Mouse (Mus musculus) E14TG2a.4 (cell line): ENCODE data around the gene Col17a1.
A peak's percentile ranks its signal among the peaks of the same experiment; 100 is the strongest.

Experiments
- H3K27me3 ChIP-seq: 2 replicates; pipeline ENCODE4 v1.6.1; 2014; ENCODE audit warnings: low read length, control low read depth; ENCODE audit not compliant: insufficient read depth
- H3K36me3 ChIP-seq: 2 replicates; pipeline ENCODE4 v1.6.1; 2014; ENCODE audit warnings: low read length, control low read depth; ENCODE audit not compliant: insufficient read depth
- H3K4me1 ChIP-seq: replicated peaks from 2 replicates; pipeline ENCODE4 v1.6.1; 2014; ENCODE audit warnings: low read depth, low read length, control low read depth
- H3K4me3 ChIP-seq: replicated peaks from 2 replicates; pipeline ENCODE4 v1.5.1; 2014; ENCODE audit warnings: mild to moderate bottlenecking, low read length
- H3K9me3 ChIP-seq: 2 replicates; pipeline ENCODE4 v1.6.1; 2014; ENCODE audit warnings: low read length, control low read depth
- CTCF ChIP-seq: conservative IDR thresholded peaks from 2 replicates; pipeline ENCODE4 v1.5.1; 2014; ENCODE audit warnings: low read length
- NANOG ChIP-seq: IDR thresholded peaks from 2 replicates; pipeline ENCODE4 v1.6.1; 2014; ENCODE audit warnings: borderline replicate concordance, low read length, mixed read lengths
- POU5F1 ChIP-seq: IDR thresholded peaks from 2 replicates; pipeline ENCODE4 v1.6.1; 2014; ENCODE audit warnings: low read length, borderline replicate concordance

Gene Col17a1

GRCm38 (mm10) chr19:47696411-47696810, 4.5 kb upstream of the Col17a1 start:
- TF ChIP-seq NANOG (no peak), POU5F1 (no peak), CTCF (no peak)
- Histone ChIP-seq H3K4me3 (0 out of 2 replicates have a peak overlapping the region, but pooled peaks have one; percentile 8), H3K9me3 (no peaks in the 10 kb centered on the region)

GRCm38 (mm10) chr19:47695725-47696124, 3.8 kb upstream of the Col17a1 start:
- Histone ChIP-seq H3K36me3 (no peaks in the 10 kb centered on the region), H3K27me3 (peaks cover 17% of the 10 kb centered on the region), H3K4me1 (peaks cover 21% of the 10 kb centered on the region), H3K9me3 (no peaks in the 10 kb centered on the region), H3K4me3 (no peak overlapping the region)
- TF ChIP-seq NANOG (no peak), POU5F1 (no peak), CTCF (no peak)

More at GRCm38 (mm10) chr19:47696411-47696810, 4.5 kb upstream of the Col17a1 start:
- Histone ChIP-seq H3K27me3 (peaks cover 14% of the 10 kb centered on the region), H3K4me1 (peaks cover 21% of the 10 kb centered on the region), H3K36me3 (no peaks in the 10 kb centered on the region)

GRCm38 (mm10) chr19:47689592-47689991, 2.3 kb downstream of the Col17a1 start:
- Histone ChIP-seq H3K4me3 (no peak overlapping the region), H3K9me3 (no peaks in the 10 kb centered on the region), H3K36me3 (no peaks in the 10 kb centered on the region), H3K4me1 (no peaks in the 10 kb centered on the region), H3K27me3 (peaks cover 24% of the 10 kb centered on the region)
- TF ChIP-seq NANOG = no peak
- TF ChIP-seq CTCF = no peak
- TF ChIP-seq POU5F1 = no peak

GRCm38 (mm10) chr19:47678675-47679074, 13.2 kb downstream of the Col17a1 start:
- peaks cover 6% of the 10 kb centered on the region for H3K4me1 ChIP-seq
- no peaks in the 10 kb centered on the region for H3K9me3 ChIP-seq
- H3K27me3 ChIP-seq = peaks cover 15% of the 10 kb centered on the region
- no peak overlapping the region for H3K4me3 ChIP-seq
- no peak for TF ChIP-seq POU5F1
- TF ChIP-seq NANOG = no peak
- TF ChIP-seq CTCF = no peak
- no peaks in the 10 kb centered on the region for H3K36me3 ChIP-seq

GRCm38 (mm10) chr19:47674419-47674818, 17.5 kb downstream of the Col17a1 start:
- Histone ChIP-seq H3K4me3 (no peak overlapping the region), H3K4me1 (peaks cover 13% of the 10 kb centered on the region), H3K27me3 (peaks cover 15% of the 10 kb centered on the region), H3K9me3 (no peaks in the 10 kb centered on the region), H3K36me3 (no peaks in the 10 kb centered on the region)
- TF ChIP-seq NANOG (no peak), CTCF (peak; percentile 98), POU5F1 (no peak)

- H3K9me3 ChIP-seq = no peaks in the 10 kb centered on the region
- H3K4me3 ChIP-seq = peak overlapping the region; percentile 45
- H3K27me3 ChIP-seq = peaks cover 23% of the 10 kb centered on the region; the same call in 1 of the 2 replicates
- peaks cover 24% of the 10 kb centered on the region for H3K4me1 ChIP-seq
- TF ChIP-seq NANOG (no peak), POU5F1 (no peak), CTCF (no peak)
- no peaks in the 10 kb centered on the region for H3K36me3 ChIP-seq
These were observed 23.5 kb downstream of the Col17a1 start for GRCm38 (mm10) chr19:47668399-47668798.

- Histone ChIP-seq H3K27me3 (peaks cover 29% of the 10 kb centered on the region; the same call in 1 of the 2 replicates), H3K4me1 (peaks cover 24% of the 10 kb centered on the region), H3K36me3 (no peaks in the 10 kb centered on the region), H3K4me3 (no peak overlapping the region), H3K9me3 (no peaks in the 10 kb centered on the region)
- TF ChIP-seq NANOG (no peak), POU5F1 (no peak), CTCF (no peak)
These were observed 24.3 kb downstream of the Col17a1 start for GRCm38 (mm10) chr19:47667601-47668000.

- peaks cover 6% of the 10 kb centered on the region for H3K4me1 ChIP-seq
- H3K36me3 ChIP-seq = no peaks in the 10 kb centered on the region
- TF ChIP-seq CTCF (no peak), NANOG (no peak), POU5F1 (no peak)
- no peaks in the 10 kb centered on the region for H3K9me3 ChIP-seq
- no peak overlapping the region for H3K4me3 ChIP-seq
- H3K27me3 ChIP-seq = peaks cover 32% of the 10 kb centered on the region
These were observed 32.0 kb downstream of the Col17a1 start for GRCm38 (mm10) chr19:47659765-47660408.
